Mouse (Mus musculus) stomach, embryonic 16.5 days (tissue): ENCODE data around the gene Klhl3. TPM values are rescaled to one million over a fixed set of nuclear protein-coding genes. Genes with fewer than 3 reads are reported as not detected.

Experiments
- ATAC-seq: fragments of 200-750 bp; cut with Nextera tagmentation; 2 replicates; pipeline ENCODE4 v1.8.0; 2017; ENCODE audit warnings: moderate number of reproducible peaks, moderate TSS enrichment; ENCODE audit not compliant: insufficient read depth, low FRiP score
- H3K27ac ChIP-seq: fragments of 300-500 bp; sonication (generic); 2 replicates; pipeline ENCODE4 v1.5.1; 2014; ENCODE audit warnings: low read length
- H3K27me3 ChIP-seq: fragments of 300-500 bp; sonication (generic); 2 replicates; pipeline ENCODE4 v1.6.1; 2014; ENCODE audit warnings: low read length, control low read depth, mixed read lengths; ENCODE audit not compliant: control insufficient read depth, insufficient read depth
- H3K36me3 ChIP-seq: fragments of 300-500 bp; sonication (generic); 2 replicates; pipeline ENCODE4 v1.6.1; 2014; ENCODE audit warnings: low read length; ENCODE audit not compliant: control insufficient read depth, insufficient read depth
- H3K4me1 ChIP-seq: fragments of 300-500 bp; sonication (generic); 2 replicates; pipeline ENCODE4 v1.6.1; 2014; ENCODE audit warnings: low read length, control low read depth, mixed read lengths; ENCODE audit not compliant: control insufficient read depth, insufficient read depth
- H3K4me2 ChIP-seq: fragments of 300-500 bp; sonication (generic); 2 replicates; pipeline ENCODE4 v1.6.1; 2014; ENCODE audit warnings: low read depth, low read length, mixed read lengths
- H3K4me3 ChIP-seq: fragments of 300-500 bp; sonication (generic); replicated peaks from 2 replicates; pipeline ENCODE4 v1.5.1; 2014; ENCODE audit warnings: mild to moderate bottlenecking, low read length
- H3K9ac ChIP-seq: fragments of 300-500 bp; sonication (generic); 2 replicates; pipeline ENCODE4 v1.6.1; 2014; ENCODE audit warnings: low read length
- H3K9me3 ChIP-seq: fragments of 300-500 bp; sonication (generic); replicated peaks from 2 replicates; pipeline ENCODE4 v1.6.1; 2016; ENCODE audit warnings: low read length, control low read depth; ENCODE audit not compliant: control insufficient read depth
- WGBS: fragments of 180-500 bp; shearing (Covaris S2); extraction: QIAGEN DNeasy Blood & Tissue Kit; methylation state at CpG from one replicate; pipeline ENCODE4 v1.1.7; 2014; 5-methylcytosine and 5-hydroxymethylcytosine counted together
- polyA plus RNA-seq: library from polyadenylated mRNA; unstranded; fragments of >200 nt; fragmentation: Nextera tagmentation; extraction: Ambion mirVana; gene quantifications from 2 replicates; pipeline ENCODE4 v1.2.1, GENCODE M21; 2015

The Klhl3 gene
- polyA plus RNA-seq: 2.8 and 2.9 TPM in 2 replicates

GRCm38 (mm10) chr13:58113061-58113900, at the start of gene Klhl3:
Klhl3 (minus strand) TSS chr13:58113592.
- no peaks in the 10 kb centered on the region for H3K36me3 ChIP-seq
- peak within 1 kb of the TSS; percentile 61 for H3K4me3 ChIP-seq
- ATAC-seq: peak; percentile 82
- H3K9me3 ChIP-seq: no peaks in the 10 kb centered on the region
- peak within 1 kb of the TSS; percentile 78 for H3K9ac ChIP-seq
- H3K4me2 ChIP-seq: peak within 1 kb of the TSS; percentile 87
- no peaks in the 10 kb centered on the region for H3K27me3 ChIP-seq
- H3K27ac ChIP-seq: peak within 1 kb of the TSS; percentile 54
- WGBS: under 1% methylated on average over 35 of the region's 35 CpGs
- peaks cover 17% of the 10 kb centered on the region for H3K4me1 ChIP-seq

DNA sequence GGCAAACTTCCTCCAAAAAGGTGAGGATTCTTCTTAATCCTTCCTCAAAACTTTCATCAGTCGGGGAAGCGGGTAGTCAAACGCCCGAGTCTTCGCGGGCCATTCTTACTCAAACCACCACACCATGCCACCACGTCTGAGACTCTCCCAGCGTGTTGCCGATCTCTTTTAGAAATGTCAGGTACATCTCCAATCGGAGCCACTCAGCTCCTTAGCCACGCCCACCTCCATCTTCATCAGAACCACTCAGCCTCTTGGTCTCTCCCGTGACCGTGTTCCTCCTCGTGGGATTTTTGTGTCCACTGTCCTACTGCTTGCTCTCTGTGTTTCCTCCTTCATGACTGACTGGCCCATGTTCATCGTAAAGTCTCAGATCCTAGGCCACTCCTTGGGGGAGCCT, 47.4 kb upstream of the Klhl3 start:
- WGBS: 96% methylated on average over 15 of the region's 15 CpGs
- Histone ChIP-seq H3K4me1 (peaks cover 5% of the 10 kb centered on the region; the same call in 1 of the 2 replicates), H3K4me2 (no peak overlapping the region), H3K9me3 (0 out of 2 replicates have a peak, but pooled peaks cover 2% of the 10 kb centered on the region), H3K9ac (no peak overlapping the region), H3K36me3 (peaks cover 21% of the 10 kb centered on the region), H3K27ac (no peak overlapping the region), H3K4me3 (no peak overlapping the region), H3K27me3 (no peaks in the 10 kb centered on the region)
- no peak for ATAC-seq

DNA sequence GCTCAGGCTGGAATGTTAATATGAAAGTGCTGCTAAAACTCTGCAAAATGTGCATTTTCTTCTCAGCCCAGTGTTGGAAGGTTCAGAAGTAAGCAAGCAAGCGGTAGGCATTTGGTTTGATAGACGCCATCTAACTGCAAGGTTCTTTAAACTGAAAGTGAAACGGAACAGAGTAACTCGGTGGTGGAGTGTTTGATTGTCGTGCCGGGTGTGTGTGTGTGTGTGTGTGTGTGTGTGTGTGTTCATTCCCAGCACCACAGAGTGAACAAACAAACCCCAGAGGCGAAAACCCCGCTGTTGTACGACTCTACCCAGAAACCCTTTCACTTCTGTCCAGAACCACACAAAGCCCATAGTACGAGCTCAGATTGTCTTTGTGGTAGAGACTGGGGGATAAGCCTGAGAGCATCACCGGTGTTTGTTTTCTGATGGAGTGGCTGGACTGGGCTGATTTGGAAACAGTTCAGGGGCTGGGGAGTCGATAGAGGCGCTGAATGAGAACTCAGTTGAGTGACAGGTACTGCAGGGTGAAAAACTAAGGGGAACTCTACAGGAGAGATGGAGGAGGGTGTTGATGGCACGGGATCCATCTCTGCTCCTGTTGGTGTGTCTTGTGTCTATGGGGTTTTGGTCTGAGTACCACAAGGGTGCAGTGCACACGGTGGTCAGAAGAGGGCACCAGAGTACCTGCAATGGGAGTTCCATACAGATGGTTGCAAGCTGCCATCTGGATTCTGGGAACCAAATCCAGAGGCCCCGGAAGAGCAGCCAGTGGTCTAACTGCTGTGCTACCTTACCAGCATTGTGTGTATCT, 44.9 kb upstream of the Klhl3 start:
- peak; percentile 67; the same call in 1 of the 2 replicates for ATAC-seq

GRCm38 (mm10) chr13:58157447-58158098, 44.2 kb upstream of the Klhl3 start, which contains the start of gene Idnk:
Idnk (plus strand) TSS chr13:58157649.
- H3K9ac ChIP-seq: peak within 1 kb of the TSS; percentile 84
- WGBS: 1% methylated on average over 30 of the region's 30 CpGs
- H3K9me3 ChIP-seq: 0 out of 2 replicates have a peak, but pooled peaks cover 2% of the 10 kb centered on the region
- peak within 1 kb of the TSS; percentile 87 for H3K4me3 ChIP-seq
- peak within 1 kb of the TSS; percentile 75 for H3K27ac ChIP-seq
- peak; percentile 83 for ATAC-seq
- H3K4me2 ChIP-seq: peak within 1 kb of the TSS; percentile 88
- peaks cover 14% of the 10 kb centered on the region; the same call in 1 of the 2 replicates for H3K36me3 ChIP-seq
- H3K4me1 ChIP-seq: peaks cover 5% of the 10 kb centered on the region; the same call in 1 of the 2 replicates
- H3K27me3 ChIP-seq: no peaks in the 10 kb centered on the region

More for the DNA sequence above, 44.9 kb upstream of the Klhl3 start:
- Histone ChIP-seq H3K9me3 (0 out of 2 replicates have a peak, but pooled peaks cover 2% of the 10 kb centered on the region), H3K27me3 (no peaks in the 10 kb centered on the region), H3K9ac (peak overlapping the region; percentile 84), H3K36me3 (peaks cover 15% of the 10 kb centered on the region; the same call in 1 of the 2 replicates), H3K4me1 (peaks cover 5% of the 10 kb centered on the region; the same call in 1 of the 2 replicates), H3K4me2 (peak overlapping the region; percentile 88), H3K4me3 (peak overlapping the region; percentile 87), H3K27ac (peak overlapping the region; percentile 75)
- 5% methylated on average over 16 of the region's 16 CpGs for WGBS

- H3K9ac ChIP-seq: peak overlapping the region; percentile 84
- H3K4me3 ChIP-seq: peak overlapping the region; percentile 87
- ATAC-seq: no peak
- H3K4me1 ChIP-seq: peaks cover 5% of the 10 kb centered on the region; the same call in 1 of the 2 replicates
- no peak overlapping the region for H3K27ac ChIP-seq
- H3K4me2 ChIP-seq: peak overlapping the region; percentile 88
- H3K27me3 ChIP-seq: no peaks in the 10 kb centered on the region
- peaks cover 14% of the 10 kb centered on the region; the same call in 1 of the 2 replicates for H3K36me3 ChIP-seq
- WGBS: 22% methylated on average over 8 of the region's 8 CpGs
- H3K9me3 ChIP-seq: 0 out of 2 replicates have a peak, but pooled peaks cover 2% of the 10 kb centered on the region
These were observed 43.6 kb upstream of the Klhl3 start for GRCm38 (mm10) chr13:58157036-58157435.

DNA sequence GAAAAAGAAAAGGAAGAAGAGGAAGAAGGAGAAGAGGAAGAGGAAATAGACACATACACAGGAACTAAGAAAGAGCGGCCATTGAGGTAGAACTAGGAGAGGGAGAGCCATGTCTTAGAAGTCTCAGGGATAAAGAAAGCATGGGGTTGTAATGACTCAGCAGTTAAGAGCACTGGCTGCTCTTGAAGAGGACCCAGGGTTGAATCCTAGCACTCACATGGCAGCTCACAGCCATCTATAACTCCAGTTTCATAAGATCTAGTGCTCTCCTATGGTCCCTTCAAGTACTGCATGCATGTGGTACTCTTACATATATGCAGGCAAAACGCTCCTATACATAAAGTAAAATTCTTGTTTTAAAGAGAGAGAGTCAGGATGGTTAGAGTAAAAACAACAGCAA, 42.6 kb upstream of the Klhl3 start:
- 81% methylated on average over 2 of the region's 2 CpGs for WGBS
- peaks cover 9% of the 10 kb centered on the region; the same call in 1 of the 2 replicates for H3K36me3 ChIP-seq
- H3K4me3 ChIP-seq: no peak overlapping the region
- H3K4me2 ChIP-seq: no peak overlapping the region
- peaks cover 5% of the 10 kb centered on the region; the same call in 1 of the 2 replicates for H3K4me1 ChIP-seq
- H3K9ac ChIP-seq: no peak overlapping the region
- H3K9me3 ChIP-seq: no peaks in the 10 kb centered on the region
- no peak for ATAC-seq
- H3K27me3 ChIP-seq: no peaks in the 10 kb centered on the region
- H3K27ac ChIP-seq: no peak overlapping the region

DNA sequence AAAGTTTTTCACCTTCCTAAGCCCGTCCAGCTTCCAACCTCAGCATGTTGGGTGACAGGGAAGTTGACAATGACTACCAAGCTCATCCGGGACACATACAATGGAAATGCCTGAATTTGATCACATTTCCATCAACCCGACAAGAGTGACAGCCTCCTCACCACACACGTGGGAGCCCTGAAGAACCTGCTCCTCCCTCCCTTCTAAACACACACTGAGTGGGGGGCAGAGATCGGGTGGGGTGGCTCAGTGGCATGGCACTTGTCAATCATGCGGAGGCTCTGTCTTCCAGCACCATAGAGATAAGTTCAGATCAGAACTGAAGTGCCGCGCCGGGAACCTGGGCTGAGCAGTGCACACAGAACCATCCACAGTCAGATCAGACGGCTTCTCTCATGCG, 37.0 kb upstream of the Klhl3 start:
- Histone ChIP-seq H3K9ac (no peak overlapping the region), H3K4me2 (no peak overlapping the region), H3K36me3 (no peaks in the 10 kb centered on the region), H3K4me1 (no peaks in the 10 kb centered on the region; the same call in 1 of the 2 replicates), H3K27me3 (no peaks in the 10 kb centered on the region), H3K9me3 (no peaks in the 10 kb centered on the region), H3K27ac (no peak overlapping the region), H3K4me3 (no peak overlapping the region)
- no peak for ATAC-seq
- WGBS: 77% methylated on average over 11 of the region's 11 CpGs

- Histone ChIP-seq H3K4me2 (no peak overlapping the region), H3K27me3 (no peaks in the 10 kb centered on the region), H3K4me3 (no peak overlapping the region), H3K4me1 (no peaks in the 10 kb centered on the region; the same call in 1 of the 2 replicates), H3K27ac (no peak overlapping the region), H3K36me3 (no peaks in the 10 kb centered on the region), H3K9me3 (no peaks in the 10 kb centered on the region), H3K9ac (no peak overlapping the region)
- 72% methylated on average over 3 of the region's 3 CpGs for WGBS
- ATAC-seq: no peak
These were observed 36.2 kb upstream of the Klhl3 start for GRCm38 (mm10) chr13:58149629-58150028.
